Mouse (Mus musculus) forebrain, embryonic 12.5 days (tissue): ENCODE measurements around the gene Dchs1. TPM values are rescaled to one million over a fixed set of nuclear protein-coding genes. Genes with fewer than 3 reads are reported as not detected.

Experiments used
- ATAC-seq: fragments of 200-750 bp; cut with Nextera tagmentation; 2 replicates; pipeline ENCODE4 v1.8.0; 2017; ENCODE audit warnings: moderate TSS enrichment; ENCODE audit not compliant: low FRiP score
- H3K27ac ChIP-seq: fragments of 300-500 bp; sonication (generic); 2 replicates; pipeline ENCODE4 v1.5.1; 2016; ENCODE audit warnings: mild to moderate bottlenecking
- H3K27me3 ChIP-seq: fragments of 300-500 bp; sonication (generic); 2 replicates; pipeline ENCODE4 v1.6.1; 2016; ENCODE audit warnings: mild to moderate bottlenecking
- H3K36me3 ChIP-seq: fragments of 300-500 bp; sonication (generic); replicated peaks from 2 replicates; pipeline ENCODE4 v1.6.1; 2016; ENCODE audit warnings: mild to moderate bottlenecking
- H3K4me1 ChIP-seq: fragments of 300-500 bp; sonication (generic); 2 replicates; pipeline ENCODE4 v1.6.1; 2016
- H3K4me2 ChIP-seq: fragments of 300-500 bp; sonication (generic); 2 replicates; pipeline ENCODE4 v1.6.1; 2016; ENCODE audit warnings: mild to moderate bottlenecking, moderate library complexity
- H3K4me3 ChIP-seq: fragments of 300-500 bp; sonication (generic); replicated peaks from 2 replicates; pipeline ENCODE4 v1.5.1; 2016; ENCODE audit warnings: mild to moderate bottlenecking
- H3K9ac ChIP-seq: fragments of 300-500 bp; sonication (generic); 2 replicates; pipeline ENCODE4 v1.6.1; 2016; ENCODE audit warnings: mild to moderate bottlenecking
- H3K9me3 ChIP-seq: fragments of 300-500 bp; sonication (generic); 2 replicates; pipeline ENCODE4 v1.6.1; 2016
- WGBS: fragments of 180-500 bp; shearing (Covaris S2); methylation state at CpG from one replicate; pipeline ENCODE4 v1.1.7; 2016; 5-methylcytosine and 5-hydroxymethylcytosine counted together
- polyA plus RNA-seq: library from polyadenylated mRNA; unstranded; fragments of >200 nt; fragmentation: Nextera tagmentation; extraction: Ambion mirVana; gene quantifications from 2 replicates; pipeline ENCODE4 v1.2.1, GENCODE M21; 2016

Dchs1 gene
- polyA plus RNA-seq, 1 experiment from 2014 or later = 22.9 TPM

- H3K9ac ChIP-seq = no peak overlapping the region
- ATAC-seq = no peak
- no peak overlapping the region for H3K4me3 ChIP-seq
- no peaks in the 10 kb centered on the region for H3K27me3 ChIP-seq
- no peaks in the 10 kb centered on the region for H3K36me3 ChIP-seq
- no peak overlapping the region for H3K27ac ChIP-seq
- no peak overlapping the region for H3K4me2 ChIP-seq
- no peaks in the 10 kb centered on the region for H3K9me3 ChIP-seq
- WGBS = 88% methylated on average over 4 of the region's 4 CpGs
- no peaks in the 10 kb centered on the region for H3K4me1 ChIP-seq
Measured at GRCm38 (mm10) chr7:105703816-105704215, 83.6 kb downstream of the Dchs1 start.

- Histone ChIP-seq H3K4me3 (no peak overlapping the region), H3K27ac (no peak overlapping the region), H3K4me1 (no peaks in the 10 kb centered on the region), H3K27me3 (no peaks in the 10 kb centered on the region), H3K9ac (no peak overlapping the region), H3K4me2 (no peak overlapping the region), H3K9me3 (no peaks in the 10 kb centered on the region), H3K36me3 (no peaks in the 10 kb centered on the region)
- WGBS = 85% methylated on average over 16 of the region's 16 CpGs
- no peak for ATAC-seq
Measured at GRCm38 (mm10) chr7:105703184-105703583, 84.3 kb downstream of the Dchs1 start.

Other genes with a start within 250 kb of the Dchs1 start
- 42.5 and 43.6 TPM in 2 replicates for gene Smpd1, start 233.3 kb downstream of the Dchs1 start, polyA plus RNA-seq
- 149 and 160 TPM in 2 replicates for gene Apbb1, start 206.0 kb downstream of the Dchs1 start, polyA plus RNA-seq
- gene Hpx, start 187.5 kb downstream of the Dchs1 start, polyA plus RNA-seq = 0.17 and 0.29 TPM in 2 replicates
- 50.6 and 51.2 TPM in 2 replicates for gene Trim3, start 154.1 kb downstream of the Dchs1 start, polyA plus RNA-seq
- gene Timm10b, start 147.6 kb downstream of the Dchs1 start, polyA plus RNA-seq = 126 and 142 TPM in 2 replicates
- gene Arfip2, start 147.2 kb downstream of the Dchs1 start, polyA plus RNA-seq = 72.2 and 73.8 TPM in 2 replicates
- 2.5 and 15.7 TPM in 2 replicates for gene Gm45799, start 147.1 kb downstream of the Dchs1 start, polyA plus RNA-seq
- gene Dnhd1, start 136.8 kb downstream of the Dchs1 start, polyA plus RNA-seq = 0.85 and 0.96 TPM in 2 replicates
- 184 and 187 TPM in 2 replicates for gene Ilk, start 51.1 kb downstream of the Dchs1 start, polyA plus RNA-seq
- 39.5 and 41.5 TPM in 2 replicates for gene Rrp8, start 50.3 kb downstream of the Dchs1 start, polyA plus RNA-seq
- gene Taf10, start 43.3 kb downstream of the Dchs1 start, polyA plus RNA-seq = 145 and 170 TPM in 2 replicates
- gene Tpp1, start 35.4 kb downstream of the Dchs1 start, polyA plus RNA-seq = 45.8 and 48.3 TPM in 2 replicates
- 231 and 236 TPM in 2 replicates for gene Mrpl17, start 23.4 kb upstream of the Dchs1 start, polyA plus RNA-seq
- 0.06 TPM in 1 of 2 replicates, not detected in the other for gene Gm4070, start 166.3 kb upstream of the Dchs1 start, polyA plus RNA-seq